Mouse (Mus musculus) CH12.LX (cell line): ENCODE measurements at regions not wholly inside any gene's neighbourhood (a gene's known extent, or its start where the extent isn't known, plus 50 kb on each side); places are given as distances from the start of the nearest gene placed in this dataset.

Source experiments
- DNase-seq: peaks from one replicate; pipeline ENCODE4 v3.0.0-alpha.2; 2013; ENCODE audit errors: extremely low read depth
- H3K27ac ChIP-seq: 2 replicates; pipeline ENCODE4 v1.5.1; 2012; ENCODE audit warnings: low read depth, mild to moderate bottlenecking, control low read depth, moderate library complexity; ENCODE audit not compliant: insufficient read depth
- H3K27me3 ChIP-seq: replicated peaks from 2 replicates; pipeline ENCODE3; 2012; ENCODE audit warnings: inconsistent platforms
- H3K36me3 ChIP-seq, 2 experiments: replicated peaks in 1 of 2; 2 replicates each; pipeline versions ENCODE3 to v1.6.1; 2012; ENCODE audit warnings: inconsistent platforms in 1 of 2, low read length in 1 of 2, mild to moderate bottlenecking in 1 of 2, mixed read lengths in 1 of 2, moderate library complexity in 1 of 2; ENCODE audit not compliant: control insufficient read depth in 1 of 2, insufficient read depth in 1 of 2
- H3K4me1 ChIP-seq, 2 experiments: 2 replicates each; pipeline ENCODE4 v1.6.1; 2012; ENCODE audit warnings: inconsistent platforms in 1 of 2, moderate library complexity in 1 of 2; ENCODE audit not compliant: insufficient read depth in 2 of 2, control insufficient read depth in 1 of 2
- H3K4me2 ChIP-seq: 2 replicates; pipeline ENCODE4 v1.6.1; 2012; ENCODE audit warnings: low read depth, mild to moderate bottlenecking, control low read depth; ENCODE audit not compliant: poor library complexity, insufficient read depth, severe bottlenecking
- H3K4me3 ChIP-seq, 3 experiments: fragments of 150-350 bp in 1 of 3; sonication (generic) in 1 of 3; replicated peaks in 1 of 3; 2 replicates each; pipeline versions ENCODE3 to v1.5.1; 2011 to 2012; ENCODE audit warnings: low read depth in 2 of 3, low read length in 2 of 3, mild to moderate bottlenecking in 2 of 3, moderate library complexity in 2 of 3, control low read depth in 1 of 3, improper control_type of control experiment in 1 of 3, inconsistent platforms in 1 of 3, mixed read lengths in 1 of 3; ENCODE audit not compliant: poor library complexity in 1 of 3
- H3K79me2 ChIP-seq: replicated peaks from 2 replicates; pipeline ENCODE4 v1.6.1; 2012; ENCODE audit warnings: mild to moderate bottlenecking, moderate library complexity; ENCODE audit not compliant: control insufficient read depth, poor library complexity, insufficient read depth, severe bottlenecking; ENCODE audit errors: extremely low read depth
- H3K9ac ChIP-seq: 2 replicates; pipeline ENCODE4 v1.6.1; 2012; ENCODE audit warnings: low read depth, mild to moderate bottlenecking, control low read depth, moderate library complexity; ENCODE audit not compliant: insufficient read depth
- H3K9me3 ChIP-seq: replicated peaks from 2 replicates; pipeline ENCODE3; 2012; ENCODE audit warnings: low read length, inconsistent platforms, mixed read lengths
- BHLHE40 ChIP-seq: IDR thresholded peaks from 2 replicates; pipeline ENCODE4 v1.6.1; 2011; ENCODE audit warnings: mild to moderate bottlenecking, low read depth, low read length, improper control_type of control experiment
- CHD2 ChIP-seq: IDR thresholded peaks from 2 replicates; pipeline ENCODE4 v1.6.1; 2011; ENCODE audit warnings: low read length, improper control_type of control experiment
- CTCF ChIP-seq, 2 experiments: IDR thresholded peaks in 1 of 2; conservative IDR thresholded peaks in 1 of 2; 2 replicates each; pipeline ENCODE4 v1.5.1; 2011 to 2012; ENCODE audit warnings: low read depth in 2 of 2, low read length in 2 of 2, improper control_type of control experiment in 1 of 2, inconsistent platforms in 1 of 2, mild to moderate bottlenecking in 1 of 2, moderate library complexity in 1 of 2
- E2F4 ChIP-seq: IDR thresholded peaks from 2 replicates; pipeline ENCODE4 v1.6.1; 2011; ENCODE audit warnings: low read depth, low read length, improper control_type of control experiment; ENCODE audit not compliant: insufficient replicate concordance
- ELF1 ChIP-seq: IDR thresholded peaks from 2 replicates; pipeline ENCODE4 v1.6.1; 2014; ENCODE audit warnings: low read depth, mild to moderate bottlenecking, inconsistent platforms, low read length, improper control_type of control experiment
- EP300 ChIP-seq: IDR thresholded peaks from 2 replicates; pipeline ENCODE4 v1.6.1; 2011; ENCODE audit warnings: low read length, improper control_type of control experiment
- JUND ChIP-seq: conservative IDR thresholded peaks from 2 replicates; pipeline ENCODE4 v1.6.1; 2011; ENCODE audit warnings: low read depth, low read length, improper control_type of control experiment
- MAX ChIP-seq: IDR thresholded peaks from 2 replicates; pipeline ENCODE4 v1.6.1; 2011; ENCODE audit warnings: low read length, improper control_type of control experiment
- MAZ ChIP-seq: IDR thresholded peaks from 2 replicates; pipeline ENCODE4 v1.6.1; 2012; ENCODE audit warnings: low read depth, mild to moderate bottlenecking, inconsistent platforms, low read length, improper control_type of control experiment, moderate library complexity
- NELFE ChIP-seq: IDR thresholded peaks from 2 replicates; pipeline ENCODE4 v1.6.1; 2011; ENCODE audit warnings: low read depth, low read length, improper control_type of control experiment
- PAX5 ChIP-seq: IDR thresholded peaks from 2 replicates; pipeline ENCODE4 v1.6.1; 2012; ENCODE audit warnings: low read length, inconsistent platforms, mixed read lengths
- POLR2AphosphoS2 ChIP-seq: IDR thresholded peaks from 2 replicates; pipeline ENCODE4 v1.6.1; 2011; ENCODE audit warnings: low read depth, low read length, improper control_type of control experiment
- RCOR1 ChIP-seq: conservative IDR thresholded peaks from 2 replicates; pipeline ENCODE4 v1.6.1; 2012; ENCODE audit warnings: low read depth, mild to moderate bottlenecking, inconsistent platforms, low read length, improper control_type of control experiment
- TBP ChIP-seq: conservative IDR thresholded peaks from 2 replicates; pipeline ENCODE4 v1.6.1; 2011; ENCODE audit warnings: low read depth, low read length, improper control_type of control experiment
- USF1 ChIP-seq: IDR thresholded peaks from 2 replicates; pipeline ENCODE4 v1.6.1; 2014; ENCODE audit warnings: low read depth, mild to moderate bottlenecking, inconsistent platforms, low read length, improper control_type of control experiment
- USF2 ChIP-seq: conservative IDR thresholded peaks from 2 replicates; pipeline ENCODE4 v1.6.1; 2011; ENCODE audit warnings: low read depth, low read length, improper control_type of control experiment
- ZC3H11A ChIP-seq: IDR thresholded peaks from 2 replicates; pipeline ENCODE4 v1.6.1; 2012; ENCODE audit warnings: low read depth, mild to moderate bottlenecking, inconsistent platforms, low read length, improper control_type of control experiment
- ZMIZ1 ChIP-seq: IDR thresholded peaks from 2 replicates; pipeline ENCODE4 v1.6.1; 2012; ENCODE audit warnings: low read depth, mild to moderate bottlenecking, inconsistent platforms, low read length, improper control_type of control experiment
- dilution Hi-C: fragments of 300-500 bp; cut with MboI; formaldehyde crosslinking; loops from 2 replicates; pipeline ENCODE4 v1.14.3; 2020; ENCODE audit warnings: low sequenced_read_pairs; ENCODE audit not compliant: extremely low pct_unique_long_range_greater_than_20kb, extremely low pct_ligation_motif_present
- in situ Hi-C: fragments of 300-500 bp; cut with MboI; formaldehyde crosslinking; loops from 3 replicates; pipeline ENCODE4 v1.14.3; 2019; ENCODE audit warnings: low sequenced_read_pairs, low pct_ligation_motif_present, low pct_unique_long_range_greater_than_20kb, mixed read lengths

DNA sequence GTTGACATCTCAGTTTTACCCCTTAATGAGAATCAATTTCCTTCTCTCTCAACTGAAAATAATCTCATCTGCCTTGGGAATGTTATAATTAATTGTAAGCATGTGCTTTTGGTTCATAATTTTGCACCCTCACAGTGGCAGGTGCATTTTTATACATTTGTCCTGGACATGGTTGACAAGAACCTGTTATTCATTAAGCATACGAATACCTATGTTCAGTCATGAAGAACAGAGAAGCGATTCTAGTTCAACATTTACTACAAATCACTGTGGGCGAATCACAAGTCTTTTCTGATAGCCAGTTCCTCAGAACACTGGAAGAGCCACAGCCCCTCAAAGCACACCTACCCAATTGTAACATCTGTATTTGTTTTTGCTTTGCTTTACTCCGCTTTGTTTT lies 487.3 kb upstream of the Cblb start:
- in situ Hi-C loops = no loop called here

DNA sequence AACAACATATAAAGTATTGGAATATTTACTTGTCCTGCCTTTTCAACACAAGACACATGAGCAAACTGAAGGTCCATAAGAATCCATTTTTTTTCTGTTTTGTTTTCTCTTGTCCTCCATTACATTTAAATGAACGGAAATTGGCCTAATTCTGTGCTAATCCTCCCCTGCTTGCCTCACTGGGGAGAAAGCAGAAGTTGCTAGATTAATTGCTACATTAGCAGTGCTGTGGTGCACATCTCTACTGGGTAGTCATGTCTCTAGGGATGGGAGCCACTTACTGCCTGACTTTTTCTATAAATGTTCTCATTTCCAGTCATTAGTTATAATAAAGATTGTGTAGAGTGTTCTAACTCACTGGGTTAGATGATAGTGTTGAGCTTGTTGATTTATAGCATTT lies 484.0 kb upstream of the Cblb start:
- in situ Hi-C loops (no loop called here), dilution Hi-C loops (no loop called here)
- no peak overlapping the region for H3K9ac ChIP-seq
- no peak overlapping the region for H3K4me3 ChIP-seq
- TF ChIP-seq MAX = no peak
- no peak for TF ChIP-seq CTCF (conservative IDR thresholded peaks at IDR 0.05 in 1 of 2, IDR thresholded peaks at IDR 0.05 in 1 of 2; ENCODE audit: low read depth in 2 of 2, low read length in 2 of 2)
- TF ChIP-seq EP300 = no peak
- TF ChIP-seq ZMIZ1 = no peak
- no peak for TF ChIP-seq E2F4
- no peak for TF ChIP-seq USF2
- no peak for TF ChIP-seq USF1
- no peak for TF ChIP-seq CHD2
- no peak for TF ChIP-seq ZC3H11A
- TF ChIP-seq RCOR1 = no peak
- no peak for TF ChIP-seq TBP
- no peak for TF ChIP-seq BHLHE40
- H3K9me3 ChIP-seq = no peaks in the 10 kb centered on the region
- no peaks in the 10 kb centered on the region for H3K27me3 ChIP-seq
- H3K79me2 ChIP-seq = no peaks in the 10 kb centered on the region
- no peak overlapping the region for H3K4me2 ChIP-seq
- DNase-seq = peak; percentile 25
- H3K27ac ChIP-seq = no peak overlapping the region
- H3K36me3 ChIP-seq = no peaks in the 10 kb centered on the region
- peaks cover 0 to 3% of the 10 kb centered on the region in 2 experiments; a peak in 1 of 4 replicates for H3K4me1 ChIP-seq

More for the DNA sequence above, 487.3 kb upstream of the Cblb start:
- Histone ChIP-seq H3K4me1 (peaks cover 0 to 3% of the 10 kb centered on the region in 2 experiments; a peak in 1 of 4 replicates), H3K4me3 (no peak overlapping the region), H3K79me2 (no peaks in the 10 kb centered on the region), H3K9ac (no peak overlapping the region), H3K9me3 (no peaks in the 10 kb centered on the region), H3K27ac (no peak overlapping the region), H3K36me3 (no peaks in the 10 kb centered on the region), H3K4me2 (no peak overlapping the region), H3K27me3 (no peaks in the 10 kb centered on the region)
- dilution Hi-C loops = no loop called here
- TF ChIP-seq NELFE (no peak), RCOR1 (no peak)
- no peak for DNase-seq

DNA sequence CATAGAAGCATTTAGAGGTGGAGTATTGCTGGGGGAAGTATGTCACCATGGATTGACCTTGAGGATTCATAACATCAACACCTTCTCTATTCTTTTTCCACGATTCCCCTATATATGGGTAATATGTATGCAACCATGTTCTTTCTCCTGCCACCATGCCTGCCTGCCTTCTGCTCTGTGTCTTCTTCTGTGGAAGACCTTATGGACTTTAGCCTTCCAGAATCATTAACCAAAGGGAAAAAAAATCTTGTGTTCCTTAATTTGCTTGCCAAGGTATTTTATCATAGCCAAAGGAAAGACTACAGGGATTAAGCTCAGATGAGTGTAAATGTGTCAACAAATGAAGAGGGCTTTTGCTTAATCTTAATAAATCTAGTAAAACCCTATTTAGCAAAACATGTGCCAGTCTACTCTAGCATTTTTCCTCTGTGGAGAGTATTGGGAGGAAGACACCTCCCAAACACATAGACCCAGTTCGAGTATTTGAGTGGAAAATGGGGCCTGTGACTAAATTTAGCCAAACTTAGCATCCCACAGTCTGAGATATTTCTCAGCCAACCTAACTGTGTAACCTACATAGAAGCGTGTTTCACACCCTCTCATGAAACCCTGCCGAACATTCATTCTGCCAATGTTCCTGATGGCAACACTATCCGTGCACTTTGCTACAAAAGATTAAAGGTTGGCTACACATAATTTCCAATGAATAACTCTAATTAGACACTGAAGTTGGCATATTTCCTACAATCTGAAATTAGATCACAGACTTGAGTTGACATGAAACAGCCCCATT lies 468.0 kb upstream of the Cblb start:
- Histone ChIP-seq H3K4me2 (no peak overlapping the region), H3K9ac (no peak overlapping the region), H3K27ac (no peak overlapping the region), H3K27me3 (no peaks in the 10 kb centered on the region), H3K9me3 (no peaks in the 10 kb centered on the region), H3K4me1 (no peaks in the 10 kb centered on the region), H3K4me3 (no peak overlapping the region), H3K79me2 (no peaks in the 10 kb centered on the region), H3K36me3 (no peaks in the 10 kb centered on the region)
- dilution Hi-C loops = no loop called here
- in situ Hi-C loops = no loop called here
- no peak for TF ChIP-seq MAZ
- no peak for TF ChIP-seq POLR2AphosphoS2
- TF ChIP-seq NELFE = no peak
- TF ChIP-seq JUND = no peak
- no peak for TF ChIP-seq ELF1
- TF ChIP-seq PAX5 = no peak
- DNase-seq = no peak
